Mouse (Mus musculus): ENCODE data around the gene Tmem273.

Tmem273 gene

GRCm38 (mm10) chr14:32785556-32786130 lies at the start of gene Tmem273:
TSS of gene Tmem273 (plus strand) at chr14:32785963.
- no peak for DNase-seq (ENCODE audit: low read depth, low spot score)

GRCm38 (mm10) chr14:32736561-32736960 lies 49.2 kb upstream of the Tmem273 start:
- DNase-seq (ENCODE audit: low read depth, low spot score): no peak

GRCm38 (mm10) chr14:32738586-32738985 lies 47.2 kb upstream of the Tmem273 start:
- DNase-seq (ENCODE audit: low read depth, low spot score): no peak

GRCm38 (mm10) chr14:32748519-32748918 lies 37.2 kb upstream of the Tmem273 start:
- DNase-seq (ENCODE audit: low read depth, low spot score): no peak

- DNase-seq (ENCODE audit: low read depth, low spot score): no peak
Measured at GRCm38 (mm10) chr14:32750727-32751126, 35.0 kb upstream of the Tmem273 start.

GRCm38 (mm10) chr14:32754286-32754685 lies 31.5 kb upstream of the Tmem273 start:
- no peak for DNase-seq (ENCODE audit: low read depth, low spot score)

- DNase-seq (ENCODE audit: low read depth, low spot score): no peak
Measured at GRCm38 (mm10) chr14:32762177-32762576, 23.6 kb upstream of the Tmem273 start.

GRCm38 (mm10) chr14:32770563-32770962 lies 15.2 kb upstream of the Tmem273 start:
- DNase-seq (ENCODE audit: low read depth, low spot score): no peak

GRCm38 (mm10) chr14:32772085-32772484 lies 13.7 kb upstream of the Tmem273 start:
- no peak for DNase-seq (ENCODE audit: low read depth, low spot score)

- no peak for DNase-seq (ENCODE audit: low read depth, low spot score)
Measured at GRCm38 (mm10) chr14:32772791-32773190, 13.0 kb upstream of the Tmem273 start.

- no peak for DNase-seq (ENCODE audit: low read depth, low spot score)
Measured at GRCm38 (mm10) chr14:32773456-32773855, 12.3 kb upstream of the Tmem273 start.

- DNase-seq (ENCODE audit: low read depth, low spot score): no peak
Measured at GRCm38 (mm10) chr14:32776077-32776476, 9.7 kb upstream of the Tmem273 start.

GRCm38 (mm10) chr14:32778362-32778761 lies 7.4 kb upstream of the Tmem273 start:
- no peak for DNase-seq (ENCODE audit: low read depth, low spot score)

- no peak for DNase-seq (ENCODE audit: low read depth, low spot score)
Measured at GRCm38 (mm10) chr14:32782866-32783265, 2.9 kb upstream of the Tmem273 start.

GRCm38 (mm10) chr14:32784130-32784747 lies 1.5 kb upstream of the Tmem273 start:
- no peak for DNase-seq (ENCODE audit: low read depth, low spot score)

- no peak for DNase-seq (ENCODE audit: low read depth, low spot score)
Measured at GRCm38 (mm10) chr14:32784748-32785134, 1.0 kb upstream of the Tmem273 start.

- no peak for DNase-seq (ENCODE audit: low read depth, low spot score)
Measured at GRCm38 (mm10) chr14:32787691-32788090, 1.9 kb downstream of the Tmem273 start.

- DNase-seq (ENCODE audit: low read depth, low spot score): no peak
Measured at GRCm38 (mm10) chr14:32796375-32796774, 10.6 kb downstream of the Tmem273 start.

GRCm38 (mm10) chr14:32797803-32798202 lies 12.0 kb downstream of the Tmem273 start:
- no peak for DNase-seq (ENCODE audit: low read depth, low spot score)

- no peak for DNase-seq (ENCODE audit: low read depth, low spot score)
Measured at GRCm38 (mm10) chr14:32798355-32798754, 12.6 kb downstream of the Tmem273 start.

GRCm38 (mm10) chr14:32800048-32800447 lies 14.3 kb downstream of the Tmem273 start:
- DNase-seq (ENCODE audit: low read depth, low spot score): no peak

- DNase-seq (ENCODE audit: low read depth, low spot score): no peak
Measured at GRCm38 (mm10) chr14:32801016-32801661, 15.4 kb downstream of the Tmem273 start.

GRCm38 (mm10) chr14:32801662-32802024 lies 15.9 kb downstream of the Tmem273 start:
- no peak for DNase-seq (ENCODE audit: low read depth, low spot score)

Measured in retina, adult 2 months (tissue).